Mouse (Mus musculus): ENCODE results near the gene Klhl8. TPM values are rescaled to one million over a fixed set of nuclear protein-coding genes. Genes with fewer than 3 reads are reported as not detected.

Gene Klhl8
- polyA plus RNA-seq, 1 experiment, result not detected

GRCm38 (mm10) chr5:103919497-103919896, 8.4 kb upstream of the Klhl8 start:
- no peak overlapping the region for H3K4me3 ChIP-seq (ENCODE audit: insufficient read depth, low read depth, low read length)
- peaks cover 3% of the 10 kb centered on the region; the same call in 1 of the 2 replicates for H3K4me1 ChIP-seq (ENCODE audit: control insufficient read depth, insufficient read depth, low read length)
- no peak overlapping the region for H3K27ac ChIP-seq (ENCODE audit: insufficient read depth, low read depth, low read length)
- TF ChIP-seq CTCF (IDR thresholded peaks at IDR 0.05; ENCODE audit: insufficient read depth, low read depth, low read length), result no peak
- no peak for TF ChIP-seq POLR2A (IDR thresholded peaks at IDR 0.05; ENCODE audit: insufficient read depth, low read depth, low read length)
- WGBS, result 93% methylated on average over 4 of the region's 4 CpGs

GRCm38 (mm10) chr5:103918233-103918632, 7.2 kb upstream of the Klhl8 start:
- TF ChIP-seq POLR2A (IDR thresholded peaks at IDR 0.05; ENCODE audit: insufficient read depth, low read depth, low read length) (no peak), CTCF (IDR thresholded peaks at IDR 0.05; ENCODE audit: insufficient read depth, low read depth, low read length) (no peak)
- no peak overlapping the region for H3K4me3 ChIP-seq (ENCODE audit: insufficient read depth, low read depth, low read length)
- WGBS, result 80% methylated on average over 3 of the region's 3 CpGs
- no peak overlapping the region for H3K27ac ChIP-seq (ENCODE audit: insufficient read depth, low read depth, low read length)
- peaks cover 3% of the 10 kb centered on the region; the same call in 1 of the 2 replicates for H3K4me1 ChIP-seq (ENCODE audit: control insufficient read depth, insufficient read depth, low read length)

- 28% methylated on average over 8 of the region's 8 CpGs for WGBS
- Histone ChIP-seq H3K27ac (ENCODE audit: insufficient read depth, low read depth, low read length) (no peak overlapping the region), H3K4me3 (ENCODE audit: insufficient read depth, low read depth, low read length) (no peak overlapping the region), H3K4me1 (ENCODE audit: control insufficient read depth, insufficient read depth, low read length) (peaks cover 3% of the 10 kb centered on the region; the same call in 1 of the 2 replicates)
- no peak for TF ChIP-seq CTCF (IDR thresholded peaks at IDR 0.05; ENCODE audit: insufficient read depth, low read depth, low read length)
- TF ChIP-seq POLR2A (IDR thresholded peaks at IDR 0.05; ENCODE audit: insufficient read depth, low read depth, low read length), result no peak
Measured at GRCm38 (mm10) chr5:103917357-103917895, 6.4 kb upstream of the Klhl8 start.

GRCm38 (mm10) chr5:103916595-103917356, 5.7 kb upstream of the Klhl8 start:
- H3K4me1 ChIP-seq (ENCODE audit: control insufficient read depth, insufficient read depth, low read length), result peaks cover 3% of the 10 kb centered on the region; the same call in 1 of the 2 replicates
- no peak overlapping the region for H3K27ac ChIP-seq (ENCODE audit: insufficient read depth, low read depth, low read length)
- no peak overlapping the region for H3K4me3 ChIP-seq (ENCODE audit: insufficient read depth, low read depth, low read length)
- no peak for TF ChIP-seq POLR2A (IDR thresholded peaks at IDR 0.05; ENCODE audit: insufficient read depth, low read depth, low read length)
- TF ChIP-seq CTCF (IDR thresholded peaks at IDR 0.05; ENCODE audit: insufficient read depth, low read depth, low read length), result no peak
- 57% methylated on average over 12 of the region's 12 CpGs for WGBS

- 75% methylated on average over 11 of the region's 11 CpGs for WGBS
- no peak overlapping the region for H3K4me3 ChIP-seq (ENCODE audit: insufficient read depth, low read depth, low read length)
- TF ChIP-seq POLR2A (IDR thresholded peaks at IDR 0.05; ENCODE audit: insufficient read depth, low read depth, low read length) (no peak), CTCF (IDR thresholded peaks at IDR 0.05; ENCODE audit: insufficient read depth, low read depth, low read length) (no peak)
- no peak overlapping the region for H3K27ac ChIP-seq (ENCODE audit: insufficient read depth, low read depth, low read length)
- peaks cover 3% of the 10 kb centered on the region; the same call in 1 of the 2 replicates for H3K4me1 ChIP-seq (ENCODE audit: control insufficient read depth, insufficient read depth, low read length)
Measured at GRCm38 (mm10) chr5:103914335-103915226, 3.5 kb upstream of the Klhl8 start.

GRCm38 (mm10) chr5:103913150-103913549, 2.1 kb upstream of the Klhl8 start:
- 80% methylated on average over 4 of the region's 4 CpGs for WGBS

GRCm38 (mm10) chr5:103911555-103911954, 496 bp upstream of the Klhl8 start:
- Histone ChIP-seq H3K27ac (ENCODE audit: insufficient read depth, low read depth, low read length) (no peak overlapping the region), H3K4me3 (ENCODE audit: insufficient read depth, low read depth, low read length) (no peak overlapping the region), H3K4me1 (ENCODE audit: control insufficient read depth, insufficient read depth, low read length) (no peaks in the 10 kb centered on the region)
- TF ChIP-seq CTCF (IDR thresholded peaks at IDR 0.05; ENCODE audit: insufficient read depth, low read depth, low read length) (no peak), POLR2A (IDR thresholded peaks at IDR 0.05; ENCODE audit: insufficient read depth, low read depth, low read length) (no peak)
- WGBS, result 76% methylated on average over 5 of the region's 5 CpGs

More at GRCm38 (mm10) chr5:103913150-103913549, 2.1 kb upstream of the Klhl8 start:
- TF ChIP-seq POLR2A (IDR thresholded peaks at IDR 0.05; ENCODE audit: insufficient read depth, low read depth, low read length) (no peak), CTCF (IDR thresholded peaks at IDR 0.05; ENCODE audit: insufficient read depth, low read depth, low read length) (no peak)
- Histone ChIP-seq H3K27ac (ENCODE audit: insufficient read depth, low read depth, low read length) (no peak overlapping the region), H3K4me3 (ENCODE audit: insufficient read depth, low read depth, low read length) (no peak overlapping the region), H3K4me1 (ENCODE audit: control insufficient read depth, insufficient read depth, low read length) (peaks cover 3% of the 10 kb centered on the region; the same call in 1 of the 2 replicates)

GRCm38 (mm10) chr5:103910156-103910555, 903 bp downstream of the Klhl8 start:
- WGBS, result 15% methylated on average over 8 of the region's 9 CpGs
- no peak for TF ChIP-seq CTCF (IDR thresholded peaks at IDR 0.05; ENCODE audit: insufficient read depth, low read depth, low read length)
- no peak for TF ChIP-seq POLR2A (IDR thresholded peaks at IDR 0.05; ENCODE audit: insufficient read depth, low read depth, low read length)
- H3K27ac ChIP-seq (ENCODE audit: insufficient read depth, low read depth, low read length), result no peak overlapping the region

More at GRCm38 (mm10) chr5:103910156-103910555, 903 bp downstream of the Klhl8 start:
- Histone ChIP-seq H3K4me3 (ENCODE audit: insufficient read depth, low read depth, low read length) (peak overlapping the region; percentile 27; the same call in 1 of the 2 replicates), H3K4me1 (ENCODE audit: control insufficient read depth, insufficient read depth, low read length) (no peaks in the 10 kb centered on the region)
